Mouse (Mus musculus) spleen, adult 2 months (tissue): ENCODE measurements around the gene Iqch.

Source experiments
- CTCF ChIP-seq: fragments of 200-500 bp; IDR thresholded peaks from 2 replicates; pipeline ENCODE4 v1.5.1; 2011; ENCODE audit warnings: mild to moderate bottlenecking, inconsistent platforms; ENCODE audit not compliant: insufficient read depth, insufficient read length, insufficient replicate concordance; ENCODE audit errors: extremely low read depth
- POLR2A ChIP-seq: fragments of 200-500 bp; IDR thresholded peaks from 2 replicates; pipeline ENCODE4 v1.6.1; 2011; ENCODE audit warnings: low read depth, low read length, inconsistent platforms

DNA sequence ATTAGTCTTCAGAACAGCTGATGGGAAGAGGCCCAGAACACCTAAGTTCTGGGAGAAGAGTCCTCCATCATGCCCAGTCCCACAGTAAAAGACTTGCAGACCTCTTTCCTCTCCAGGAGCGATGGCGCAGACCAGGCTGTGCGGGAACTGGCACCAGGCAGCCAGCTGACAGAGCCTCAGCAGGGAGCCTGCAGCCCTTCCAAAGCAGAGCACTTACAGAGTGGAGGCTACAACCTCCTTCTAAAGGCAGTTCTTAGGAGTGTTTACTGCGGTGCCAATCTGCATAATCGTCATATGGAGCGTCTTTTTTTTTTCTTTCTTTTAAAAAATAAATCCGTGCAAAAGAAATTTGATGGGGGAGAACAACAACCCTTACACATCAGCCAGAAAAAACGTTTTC is 229.8 kb downstream of the Iqch start:
- no peak for TF ChIP-seq CTCF
- no peak for TF ChIP-seq POLR2A
